Mouse (Mus musculus): ENCODE results near the gene Mrgpra6. TPM values are rescaled to one million over a fixed set of nuclear protein-coding genes. Genes with fewer than 3 reads are reported as not detected.

Gene Mrgpra6
- polyA plus RNA-seq (2014; fragmentation: Illumina TruSeq; extraction: RNeasy Lipid Tissue Mini Kit (QIAGEN cat#74804); ENCODE audit: low read depth, low replicate concordance): not detected

GRCm38 (mm10) chr7:47204830-47205229, at the start of gene Mrgpra6:
TSS of gene Mrgpra6 (minus strand) at chr7:47204920.

DNA sequence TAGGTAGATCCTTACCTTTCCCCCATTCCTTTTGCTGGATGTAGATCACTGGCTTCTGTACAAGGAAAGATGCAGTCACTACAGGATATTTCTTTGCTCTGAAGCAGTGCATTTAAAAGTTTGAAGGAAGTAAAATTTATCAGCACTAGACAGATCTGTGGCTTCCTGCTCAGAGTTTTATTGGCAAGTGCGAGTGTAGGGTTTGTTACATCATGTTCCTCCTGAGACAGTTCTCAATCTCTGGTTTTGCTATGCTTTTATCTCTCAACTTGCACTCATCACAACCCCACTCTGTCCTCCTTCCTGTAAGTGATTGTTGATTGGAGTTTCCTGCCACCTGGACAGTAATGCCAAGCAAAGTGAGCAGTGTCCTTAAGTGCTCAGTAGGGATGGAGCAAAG, 48.0 kb upstream of the Mrgpra6 start, which contains the start of gene Mrgpra9:
Gene Mrgpra9, minus strand, starts transcription at position 79 of the 400 bp plus-strand sequence.

Other genes with a start within 250 kb of the Mrgpra6 start
- 15.0 TPM for gene Uevld, start 246.4 kb downstream of the Mrgpra6 start, polyA plus RNA-seq (2014; fragmentation: Illumina TruSeq; extraction: RNeasy Lipid Tissue Mini Kit (QIAGEN cat#74804); ENCODE audit: low read depth, low replicate concordance)
- gene Gm9999, start 221.3 kb downstream of the Mrgpra6 start, polyA plus RNA-seq (2014; fragmentation: Illumina TruSeq; extraction: RNeasy Lipid Tissue Mini Kit (QIAGEN cat#74804); ENCODE audit: low read depth, low replicate concordance): 45.0 TPM
- 20.6 TPM for gene Spty2d1, start 196.5 kb downstream of the Mrgpra6 start, polyA plus RNA-seq (2014; fragmentation: Illumina TruSeq; extraction: RNeasy Lipid Tissue Mini Kit (QIAGEN cat#74804); ENCODE audit: low read depth, low replicate concordance)
- gene Tmem86a, start 154.3 kb downstream of the Mrgpra6 start, polyA plus RNA-seq (2014; fragmentation: Illumina TruSeq; extraction: RNeasy Lipid Tissue Mini Kit (QIAGEN cat#74804); ENCODE audit: low read depth, low replicate concordance): 18.6 TPM
- gene Ptpn5, start 71.2 kb downstream of the Mrgpra6 start, polyA plus RNA-seq (2014; fragmentation: Illumina TruSeq; extraction: RNeasy Lipid Tissue Mini Kit (QIAGEN cat#74804); ENCODE audit: low read depth, low replicate concordance): 51.8 TPM
- gene Mrgpra9, start 47.9 kb upstream of the Mrgpra6 start, polyA plus RNA-seq (2014; fragmentation: Illumina TruSeq; extraction: RNeasy Lipid Tissue Mini Kit (QIAGEN cat#74804); ENCODE audit: low read depth, low replicate concordance): not detected
- gene Mrgpra1, start 149.3 kb upstream of the Mrgpra6 start, polyA plus RNA-seq (2014; fragmentation: Illumina TruSeq; extraction: RNeasy Lipid Tissue Mini Kit (QIAGEN cat#74804); ENCODE audit: low read depth, low replicate concordance): not detected
- not detected for gene Mrgpra2a, start 247.2 kb upstream of the Mrgpra6 start, polyA plus RNA-seq (2014; fragmentation: Illumina TruSeq; extraction: RNeasy Lipid Tissue Mini Kit (QIAGEN cat#74804); ENCODE audit: low read depth, low replicate concordance)